Mouse (Mus musculus): ENCODE measurements around the gene Il21r. TPM values are rescaled to one million over a fixed set of nuclear protein-coding genes. Genes with fewer than 3 reads are reported as not detected.

Gene Il21r
- polyA plus RNA-seq, 1 experiment from 2014 or later: 0.46 TPM

GRCm38 (mm10) chr7:125568888-125569287 is 34.3 kb upstream of the Il21r start:
- no peak overlapping the region for H3K9ac ChIP-seq (replicated peaks; ENCODE audit: low read depth, low read length)
- WGBS: 83% methylated on average over 8 of the region's 8 CpGs
- no peak overlapping the region for H3K27ac ChIP-seq (ENCODE audit: low read length)
- no peak for ATAC-seq (ENCODE audit: insufficient number of reproducible peaks, insufficient read depth, low FRiP score, low read depth)
- no peaks in the 10 kb centered on the region for H3K27me3 ChIP-seq (ENCODE audit: control insufficient read depth, insufficient read depth, low read length)
- H3K9me3 ChIP-seq (ENCODE audit: control insufficient read depth, low read depth, low read length): no peaks in the 10 kb centered on the region
- H3K4me2 ChIP-seq (replicated peaks; ENCODE audit: low read depth, low read length): no peak overlapping the region
- no peaks in the 10 kb centered on the region for H3K36me3 ChIP-seq (ENCODE audit: control insufficient read depth, insufficient read depth, low read length)
- no peak overlapping the region for H3K4me3 ChIP-seq (ENCODE audit: low read depth, low read length)
- peaks cover 3% of the 10 kb centered on the region; the same call in 1 of the 2 replicates for H3K4me1 ChIP-seq (ENCODE audit: control insufficient read depth, insufficient read depth, low read length)

GRCm38 (mm10) chr7:125571891-125572290 is 31.3 kb upstream of the Il21r start:
- no peak overlapping the region for H3K4me3 ChIP-seq (ENCODE audit: low read depth, low read length)
- peaks cover 3% of the 10 kb centered on the region; the same call in 1 of the 2 replicates for H3K4me1 ChIP-seq (ENCODE audit: control insufficient read depth, insufficient read depth, low read length)
- no peak for ATAC-seq (ENCODE audit: insufficient number of reproducible peaks, insufficient read depth, low FRiP score, low read depth)
- no peak overlapping the region for H3K9ac ChIP-seq (replicated peaks; ENCODE audit: low read depth, low read length)
- H3K36me3 ChIP-seq (ENCODE audit: control insufficient read depth, insufficient read depth, low read length): no peaks in the 10 kb centered on the region; the same call in none of the 2 replicates
- H3K27me3 ChIP-seq (ENCODE audit: control insufficient read depth, insufficient read depth, low read length): no peaks in the 10 kb centered on the region
- no peaks in the 10 kb centered on the region for H3K9me3 ChIP-seq (ENCODE audit: control insufficient read depth, low read depth, low read length)
- H3K27ac ChIP-seq (ENCODE audit: low read length): no peak overlapping the region
- WGBS: 71% methylated on average over 19 of the region's 19 CpGs
- no peak overlapping the region for H3K4me2 ChIP-seq (replicated peaks; ENCODE audit: low read depth, low read length)

GRCm38 (mm10) chr7:125572737-125573136 is 30.5 kb upstream of the Il21r start:
- no peak overlapping the region for H3K27ac ChIP-seq (ENCODE audit: low read length)
- H3K4me2 ChIP-seq (replicated peaks; ENCODE audit: low read depth, low read length): no peak overlapping the region
- 77% methylated on average over 6 of the region's 6 CpGs for WGBS
- H3K4me3 ChIP-seq (ENCODE audit: low read depth, low read length): no peak overlapping the region
- no peaks in the 10 kb centered on the region for H3K27me3 ChIP-seq (ENCODE audit: control insufficient read depth, insufficient read depth, low read length)
- no peaks in the 10 kb centered on the region for H3K9me3 ChIP-seq (ENCODE audit: control insufficient read depth, low read depth, low read length)
- no peak for ATAC-seq (ENCODE audit: insufficient number of reproducible peaks, insufficient read depth, low FRiP score, low read depth)
- no peaks in the 10 kb centered on the region; the same call in none of the 2 replicates for H3K36me3 ChIP-seq (ENCODE audit: control insufficient read depth, insufficient read depth, low read length)
- peaks cover 12% of the 10 kb centered on the region; the same call in 1 of the 2 replicates for H3K4me1 ChIP-seq (ENCODE audit: control insufficient read depth, insufficient read depth, low read length)
- H3K9ac ChIP-seq (replicated peaks; ENCODE audit: low read depth, low read length): no peak overlapping the region

GRCm38 (mm10) chr7:125573849-125574248 is 29.4 kb upstream of the Il21r start:
- peaks cover 18% of the 10 kb centered on the region; the same call in 1 of the 2 replicates for H3K4me1 ChIP-seq (ENCODE audit: control insufficient read depth, insufficient read depth, low read length)
- no peaks in the 10 kb centered on the region for H3K9me3 ChIP-seq (ENCODE audit: control insufficient read depth, low read depth, low read length)
- H3K4me3 ChIP-seq (ENCODE audit: low read depth, low read length): no peak overlapping the region
- no peak overlapping the region for H3K4me2 ChIP-seq (replicated peaks; ENCODE audit: low read depth, low read length)
- no peaks in the 10 kb centered on the region; the same call in none of the 2 replicates for H3K36me3 ChIP-seq (ENCODE audit: control insufficient read depth, insufficient read depth, low read length)
- H3K27me3 ChIP-seq (ENCODE audit: control insufficient read depth, insufficient read depth, low read length): no peaks in the 10 kb centered on the region
- H3K27ac ChIP-seq (ENCODE audit: low read length): no peak overlapping the region
- H3K9ac ChIP-seq (replicated peaks; ENCODE audit: low read depth, low read length): no peak overlapping the region
- ATAC-seq (ENCODE audit: insufficient number of reproducible peaks, insufficient read depth, low FRiP score, low read depth): no peak
- 82% methylated on average over 2 of the region's 2 CpGs for WGBS

GRCm38 (mm10) chr7:125574832-125575231 is 28.4 kb upstream of the Il21r start:
- Histone ChIP-seq H3K9me3 (ENCODE audit: control insufficient read depth, low read depth, low read length) (no peaks in the 10 kb centered on the region), H3K36me3 (ENCODE audit: control insufficient read depth, insufficient read depth, low read length) (no peaks in the 10 kb centered on the region; the same call in none of the 2 replicates), H3K27me3 (ENCODE audit: control insufficient read depth, insufficient read depth, low read length) (no peaks in the 10 kb centered on the region), H3K4me3 (ENCODE audit: low read depth, low read length) (no peak overlapping the region), H3K4me1 (ENCODE audit: control insufficient read depth, insufficient read depth, low read length) (peaks cover 18% of the 10 kb centered on the region; the same call in 1 of the 2 replicates), H3K4me2 (replicated peaks; ENCODE audit: low read depth, low read length) (no peak overlapping the region), H3K27ac (ENCODE audit: low read length) (peak overlapping the region; percentile 16; the same call in 1 of the 2 replicates), H3K9ac (replicated peaks; ENCODE audit: low read depth, low read length) (no peak overlapping the region)
- no peak for ATAC-seq (ENCODE audit: insufficient number of reproducible peaks, insufficient read depth, low FRiP score, low read depth)
- 73% methylated on average over 3 of the region's 3 CpGs for WGBS

- no peak for ATAC-seq (ENCODE audit: insufficient number of reproducible peaks, insufficient read depth, low FRiP score, low read depth)
- H3K4me1 ChIP-seq (ENCODE audit: control insufficient read depth, insufficient read depth, low read length): peaks cover 21% of the 10 kb centered on the region; the same call in 1 of the 2 replicates
- H3K27ac ChIP-seq (ENCODE audit: low read length): peak overlapping the region; percentile 16
- H3K4me3 ChIP-seq (ENCODE audit: low read depth, low read length): no peak overlapping the region
- no peaks in the 10 kb centered on the region for H3K9me3 ChIP-seq (ENCODE audit: control insufficient read depth, low read depth, low read length)
- H3K36me3 ChIP-seq (ENCODE audit: control insufficient read depth, insufficient read depth, low read length): no peaks in the 10 kb centered on the region; the same call in none of the 2 replicates
- WGBS: 79% methylated on average over 16 of the region's 16 CpGs
- no peaks in the 10 kb centered on the region for H3K27me3 ChIP-seq (ENCODE audit: control insufficient read depth, insufficient read depth, low read length)
- no peak overlapping the region for H3K9ac ChIP-seq (replicated peaks; ENCODE audit: low read depth, low read length)
- H3K4me2 ChIP-seq (replicated peaks; ENCODE audit: low read depth, low read length): no peak overlapping the region
Measured at GRCm38 (mm10) chr7:125575738-125576540, 27.3 kb upstream of the Il21r start.

GRCm38 (mm10) chr7:125576982-125577381 is 26.2 kb upstream of the Il21r start:
- H3K4me3 ChIP-seq (ENCODE audit: low read depth, low read length): no peak overlapping the region
- peaks cover 25% of the 10 kb centered on the region; the same call in 1 of the 2 replicates for H3K4me1 ChIP-seq (ENCODE audit: control insufficient read depth, insufficient read depth, low read length)
- H3K4me2 ChIP-seq (replicated peaks; ENCODE audit: low read depth, low read length): no peak overlapping the region
- ATAC-seq (ENCODE audit: insufficient number of reproducible peaks, insufficient read depth, low FRiP score, low read depth): peak; percentile 12; the same call in 1 of the 2 replicates
- no peaks in the 10 kb centered on the region for H3K27me3 ChIP-seq (ENCODE audit: control insufficient read depth, insufficient read depth, low read length)
- H3K9me3 ChIP-seq (ENCODE audit: control insufficient read depth, low read depth, low read length): no peaks in the 10 kb centered on the region
- WGBS: 52% methylated on average over 7 of the region's 7 CpGs
- 0 out of 2 replicates have a peak overlapping the region, but pooled peaks have one; percentile 3 for H3K9ac ChIP-seq (replicated peaks; ENCODE audit: low read depth, low read length)
- no peaks in the 10 kb centered on the region; the same call in none of the 2 replicates for H3K36me3 ChIP-seq (ENCODE audit: control insufficient read depth, insufficient read depth, low read length)
- H3K27ac ChIP-seq (ENCODE audit: low read length): peak overlapping the region; percentile 15; the same call in 1 of the 2 replicates

- Histone ChIP-seq H3K27me3 (ENCODE audit: control insufficient read depth, insufficient read depth, low read length) (no peaks in the 10 kb centered on the region), H3K4me2 (replicated peaks; ENCODE audit: low read depth, low read length) (no peak overlapping the region), H3K4me1 (ENCODE audit: control insufficient read depth, insufficient read depth, low read length) (peaks cover 25% of the 10 kb centered on the region; the same call in 1 of the 2 replicates), H3K36me3 (ENCODE audit: control insufficient read depth, insufficient read depth, low read length) (no peaks in the 10 kb centered on the region; the same call in none of the 2 replicates), H3K27ac (ENCODE audit: low read length) (no peak overlapping the region; the same call in 1 of the 2 replicates), H3K4me3 (ENCODE audit: low read depth, low read length) (no peak overlapping the region), H3K9ac (replicated peaks; ENCODE audit: low read depth, low read length) (no peak overlapping the region), H3K9me3 (ENCODE audit: control insufficient read depth, low read depth, low read length) (no peaks in the 10 kb centered on the region)
- 73% methylated on average over 11 of the region's 11 CpGs for WGBS
- no peak for ATAC-seq (ENCODE audit: insufficient number of reproducible peaks, insufficient read depth, low FRiP score, low read depth)
Measured at GRCm38 (mm10) chr7:125577486-125578088, 25.6 kb upstream of the Il21r start.

All from stomach, embryonic 14.5 days (tissue).